Mouse (Mus musculus): ENCODE data around the gene Zkscan14. TPM values are rescaled to one million over a fixed set of nuclear protein-coding genes. Genes with fewer than 3 reads are reported as not detected.

Zkscan14 gene
- polyA plus RNA-seq, 1 experiment, result 6.8 TPM

DNA sequence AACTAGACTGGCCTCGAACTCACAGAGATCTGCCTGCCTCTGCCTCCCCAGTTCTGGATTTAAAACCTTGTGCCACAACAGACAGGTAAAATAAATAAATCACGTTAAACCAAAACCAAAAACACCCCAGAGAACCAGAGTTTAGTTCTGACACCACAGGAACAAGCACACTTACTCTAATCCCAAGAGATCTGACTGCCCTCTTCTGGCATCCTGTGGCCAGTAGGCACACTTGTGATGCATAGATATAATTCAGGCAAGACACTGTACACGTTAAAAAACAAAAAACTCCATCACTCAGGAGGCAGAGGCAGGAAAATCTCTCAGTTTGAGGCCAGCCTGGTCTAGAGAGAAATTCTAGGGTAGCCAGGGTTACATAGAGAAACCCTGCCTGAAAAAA lies 778 bp upstream of the Zkscan14 start:
- no peak for DNase-seq (ENCODE audit: low spot score)

DNA sequence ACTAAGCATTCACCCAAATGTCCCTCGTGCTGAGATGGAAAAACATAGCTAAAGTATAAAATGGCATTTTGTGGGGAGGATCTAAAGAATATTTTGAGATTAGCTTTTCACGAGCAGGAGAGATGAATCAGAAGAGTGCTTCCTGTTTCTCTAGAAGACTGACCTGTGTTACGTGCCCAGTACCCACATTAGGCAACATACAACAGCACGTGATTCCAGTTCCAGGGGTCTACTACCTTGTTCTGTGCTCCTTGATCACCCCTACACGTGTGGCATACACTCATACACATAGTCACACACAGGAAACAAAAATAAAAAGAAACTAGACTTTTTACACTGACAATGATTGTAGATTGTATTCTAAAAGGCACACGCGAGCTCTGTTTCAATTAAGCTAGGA lies 1.3 kb downstream of the Zkscan14 start:
- DNase-seq (ENCODE audit: low spot score), result no peak

DNA sequence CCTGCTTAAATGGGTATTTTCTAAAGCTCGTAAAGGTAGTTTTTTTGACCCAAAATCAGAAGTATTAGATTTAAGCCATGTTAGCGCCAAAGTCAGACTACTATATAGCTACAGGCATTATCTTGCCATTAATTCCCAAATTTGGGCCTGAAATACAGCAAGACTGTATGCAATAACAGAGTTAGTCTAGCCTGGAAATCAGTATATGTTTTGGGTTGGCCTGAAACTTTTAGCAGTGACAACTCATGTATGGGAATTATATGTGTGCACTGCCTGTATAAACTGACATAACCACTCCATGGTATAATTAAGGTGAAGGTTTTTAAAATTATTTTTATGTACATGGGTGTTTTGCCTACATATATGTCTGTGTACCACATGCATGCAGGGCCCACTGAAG lies 9.7 kb downstream of the Zkscan14 start, which contains the start of gene Atp5j2:
Gene Atp5j2 (minus strand): TSS at position 101 of the 400 bp plus-strand sequence.
- DNase-seq (ENCODE audit: low spot score), result no peak

DNA sequence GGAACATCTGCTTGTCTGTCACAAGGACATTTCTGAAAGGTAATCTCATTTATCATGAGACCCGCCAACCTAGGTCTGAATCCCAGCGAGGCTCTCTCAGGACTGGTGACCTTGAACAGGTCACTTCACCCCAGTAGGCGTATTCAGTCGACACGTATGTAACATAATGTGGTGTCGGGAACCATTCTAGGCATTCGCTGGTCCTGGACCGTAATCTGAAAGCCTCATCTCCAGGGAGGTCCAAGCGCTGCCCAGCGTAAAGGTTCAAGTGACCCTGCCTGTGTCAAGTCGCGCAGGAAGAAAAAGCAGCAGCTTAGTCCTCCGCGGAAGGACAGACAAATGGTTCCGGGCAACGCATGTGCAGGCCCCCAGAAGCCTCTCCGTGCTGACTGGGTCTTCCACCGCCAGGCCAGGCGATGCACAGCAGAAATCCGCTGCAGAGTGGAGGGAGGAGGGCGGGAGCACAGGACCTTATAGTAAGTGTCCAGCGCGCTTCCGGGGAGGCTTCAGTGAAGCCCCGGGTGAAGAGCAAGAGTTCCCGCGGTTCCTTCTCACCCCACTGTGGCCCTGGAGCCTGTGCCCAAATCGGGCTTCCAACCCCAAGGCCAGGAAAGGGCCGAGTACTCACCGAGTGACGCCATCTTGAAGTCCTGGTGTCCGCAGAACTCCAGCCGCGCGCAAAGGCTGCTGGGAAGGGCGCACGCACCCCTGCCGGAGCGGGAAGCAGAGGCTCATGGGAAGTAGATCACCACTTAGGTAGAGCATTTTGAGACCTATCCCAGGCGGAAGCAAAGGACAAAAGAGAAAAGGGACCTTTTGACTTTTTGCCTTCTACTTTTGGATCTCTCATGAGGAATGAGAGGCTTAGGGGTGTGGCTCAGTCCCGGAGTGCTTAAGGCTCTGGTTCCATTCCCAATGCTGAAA lies 10.5 kb downstream of the Zkscan14 start:
- DNase-seq (ENCODE audit: low spot score), result peak; percentile 80

DNA sequence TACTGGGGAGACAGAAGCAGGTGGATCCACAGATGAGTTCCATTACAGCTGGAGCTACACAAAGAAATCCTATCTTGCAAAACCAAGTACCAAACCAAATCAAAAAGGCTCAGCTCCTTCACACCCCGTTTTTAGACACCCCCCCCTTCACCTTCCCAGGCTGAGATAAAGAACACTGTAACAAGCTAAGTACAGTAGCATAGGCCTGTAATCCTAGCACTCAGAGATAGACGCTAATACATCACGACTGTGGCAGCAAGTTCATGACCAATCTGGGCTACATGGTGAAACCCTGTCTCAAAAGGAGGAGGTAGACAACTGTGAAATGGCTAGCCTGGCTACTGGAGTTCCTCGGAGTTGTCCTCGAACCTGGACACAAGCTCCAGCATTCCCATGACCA lies 11.3 kb downstream of the Zkscan14 start:
- DNase-seq (ENCODE audit: low spot score), result no peak

DNA sequence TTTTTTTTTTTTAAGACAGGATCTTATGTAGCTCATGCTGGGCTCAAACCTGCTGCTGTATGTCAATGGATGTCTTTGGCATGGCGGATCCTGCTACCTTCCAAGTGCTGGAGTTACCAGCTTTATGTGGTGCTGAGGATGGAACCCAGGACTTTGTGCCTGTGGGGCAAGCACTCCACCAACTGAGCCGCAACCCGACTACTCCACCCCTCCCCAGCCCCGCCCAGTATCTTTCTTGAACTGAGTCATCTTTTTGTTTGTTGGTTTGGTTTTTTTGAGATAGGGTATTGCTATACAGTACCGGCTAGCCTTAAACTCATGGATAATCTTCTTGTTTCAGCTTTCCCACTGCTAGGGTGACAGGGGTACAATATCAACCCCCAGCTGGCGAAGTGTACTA lies 12.3 kb downstream of the Zkscan14 start:
- DNase-seq (ENCODE audit: low spot score), result no peak

DNA sequence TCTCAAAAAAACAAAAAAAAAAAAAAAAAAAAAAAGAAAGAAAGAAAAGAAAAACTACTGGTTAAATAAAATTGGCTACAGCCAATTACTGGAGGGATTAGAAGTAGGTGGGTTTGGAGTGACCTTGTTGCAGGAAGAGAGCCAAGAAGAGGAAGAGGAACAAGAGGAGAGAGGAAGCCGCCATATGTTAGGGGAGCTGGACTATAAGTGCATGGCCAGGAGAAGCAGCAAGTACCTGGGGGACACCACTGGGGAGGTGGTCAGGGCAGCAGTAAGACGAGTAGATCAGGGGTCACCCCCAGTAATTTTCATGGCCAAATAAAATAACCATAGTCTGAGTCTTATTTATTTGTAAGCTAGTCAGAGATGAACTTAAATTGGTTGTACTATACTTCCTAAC lies 16.4 kb downstream of the Zkscan14 start:
- DNase-seq (ENCODE audit: low spot score), result no peak

DNA sequence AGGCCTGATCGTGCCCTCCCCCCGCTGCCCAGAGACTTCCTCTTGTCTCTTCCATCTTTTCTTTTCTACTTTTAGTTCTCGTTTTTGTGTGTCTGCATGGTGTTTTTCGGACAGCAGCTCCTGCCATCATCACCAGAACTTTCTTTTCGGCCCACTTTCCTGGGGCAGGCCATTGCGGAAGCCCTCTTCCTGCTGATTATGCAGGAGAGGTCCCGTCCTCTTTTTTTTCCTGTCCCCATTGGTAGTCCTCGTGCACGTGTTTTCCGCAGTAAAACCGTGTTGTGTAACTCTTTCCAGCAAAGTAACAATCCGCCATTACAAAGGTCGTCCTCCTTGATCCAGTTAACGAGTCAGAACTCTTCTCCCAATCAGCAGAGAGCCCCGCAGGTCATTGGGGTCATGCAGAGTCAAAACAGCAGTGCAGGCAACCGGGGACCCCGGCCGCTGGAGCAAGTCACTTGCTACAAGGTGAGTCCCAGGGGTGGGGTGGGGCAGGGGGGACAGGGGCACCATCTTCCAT lies 23.1 kb downstream of the Zkscan14 start:
- DNase-seq (ENCODE audit: low spot score), result no peak

DNA sequence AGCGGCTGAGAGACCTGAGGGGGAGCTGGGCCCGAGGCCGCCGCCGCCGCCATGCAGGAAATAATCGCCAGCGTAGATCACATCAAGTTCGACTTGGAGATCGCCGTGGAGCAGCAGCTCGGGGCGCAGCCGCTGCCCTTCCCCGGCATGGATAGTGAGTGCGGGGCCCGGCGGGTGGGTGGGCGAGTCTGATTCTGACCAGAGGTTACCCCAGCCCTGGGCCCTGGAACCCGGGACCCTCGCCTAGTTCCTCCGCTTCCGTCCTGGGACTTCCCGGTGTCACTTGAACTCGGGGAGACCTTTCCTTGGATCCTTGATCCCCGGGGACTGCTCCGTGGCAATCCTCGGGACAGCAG lies 34.4 kb downstream of the Zkscan14 start:
- DNase-seq (ENCODE audit: low spot score), result no peak

DNA sequence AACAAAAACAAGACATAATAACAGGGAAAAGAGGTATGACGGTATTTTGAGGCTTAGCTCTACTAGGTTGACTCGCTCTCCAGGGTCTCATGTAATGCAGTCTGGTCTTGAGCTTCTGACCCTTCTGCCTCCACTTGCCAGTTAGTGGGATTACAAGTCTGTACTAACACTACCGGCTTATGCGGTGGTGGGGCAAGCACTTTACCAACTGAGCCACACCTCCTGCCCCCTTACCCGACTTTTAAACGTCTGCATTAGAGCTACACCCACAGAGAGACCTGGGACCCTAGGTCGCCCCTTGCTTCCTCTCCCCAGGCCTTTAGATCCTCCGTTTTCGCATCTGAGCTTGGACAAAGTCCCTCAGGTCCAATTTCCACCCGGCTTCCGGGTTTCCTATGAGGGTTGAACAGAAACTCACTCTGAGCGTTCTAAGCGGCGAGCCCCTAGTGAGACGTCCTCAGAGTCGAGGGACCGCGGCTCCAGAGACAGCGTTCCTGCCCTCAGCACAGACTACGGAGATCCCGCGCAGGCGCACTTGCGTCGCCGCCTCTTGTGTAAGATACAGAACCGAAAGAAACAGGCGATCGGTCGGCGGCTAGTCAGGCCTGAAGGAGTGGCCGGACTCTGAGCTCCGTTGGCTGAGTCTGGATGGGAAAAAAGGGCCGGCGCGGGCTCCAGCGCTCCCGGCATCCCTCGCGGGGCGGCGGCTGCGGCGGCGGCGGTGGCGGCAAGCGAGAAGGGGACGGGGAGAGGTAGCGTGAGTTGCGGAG lies 34.9 kb downstream of the Zkscan14 start, which contains the start of the genes Ptcd1 and Cpsf4:
Gene Ptcd1 (minus strand): TSS at position 573 of the 770 bp plus-strand sequence.
Gene Cpsf4 (plus strand): TSS at position 678 of the 770 bp plus-strand sequence.
- peak; percentile 94 for DNase-seq (ENCODE audit: low spot score)

DNA sequence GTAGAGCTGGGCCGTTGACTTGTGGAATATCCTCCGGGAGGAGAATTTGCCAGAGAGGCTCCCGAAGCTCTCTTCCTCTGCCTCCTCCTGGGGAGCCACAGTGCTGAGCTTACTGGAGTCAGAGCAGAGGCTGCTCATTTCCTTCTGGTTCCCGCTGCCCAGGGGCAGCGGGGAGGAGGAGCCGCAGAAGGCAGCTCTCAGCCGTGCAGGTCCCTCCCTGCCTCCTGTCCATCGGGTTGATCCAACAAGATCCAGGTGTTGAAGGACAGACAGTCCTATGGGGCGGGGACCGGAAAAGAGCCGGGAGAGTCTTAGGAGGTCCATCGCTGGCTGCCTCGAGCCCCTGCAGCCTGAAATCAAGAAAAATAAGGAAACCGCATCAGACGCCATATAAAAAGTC lies 36.5 kb downstream of the Zkscan14 start:
- DNase-seq (ENCODE audit: low spot score), result no peak

DNA sequence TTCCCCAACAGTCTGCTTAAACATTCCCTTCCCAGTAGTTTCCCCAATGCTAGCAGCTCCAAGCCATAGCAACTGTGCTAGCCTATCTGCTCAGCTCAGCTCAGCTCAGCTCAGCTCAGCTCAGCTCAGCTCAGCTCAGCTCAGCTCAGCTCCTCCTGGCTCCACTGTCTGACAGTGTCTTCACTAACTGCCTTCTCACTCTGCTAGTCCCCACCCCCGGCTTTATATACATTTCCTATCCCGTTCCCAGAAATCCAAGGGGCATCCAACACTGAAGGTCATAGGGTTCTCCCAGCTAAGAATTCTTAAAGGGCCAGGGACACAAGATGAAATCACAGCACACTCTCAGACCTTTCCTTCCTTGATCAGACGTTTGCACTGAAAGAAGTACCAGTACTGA lies 37.0 kb downstream of the Zkscan14 start:
- no peak for DNase-seq (ENCODE audit: low spot score)

DNA sequence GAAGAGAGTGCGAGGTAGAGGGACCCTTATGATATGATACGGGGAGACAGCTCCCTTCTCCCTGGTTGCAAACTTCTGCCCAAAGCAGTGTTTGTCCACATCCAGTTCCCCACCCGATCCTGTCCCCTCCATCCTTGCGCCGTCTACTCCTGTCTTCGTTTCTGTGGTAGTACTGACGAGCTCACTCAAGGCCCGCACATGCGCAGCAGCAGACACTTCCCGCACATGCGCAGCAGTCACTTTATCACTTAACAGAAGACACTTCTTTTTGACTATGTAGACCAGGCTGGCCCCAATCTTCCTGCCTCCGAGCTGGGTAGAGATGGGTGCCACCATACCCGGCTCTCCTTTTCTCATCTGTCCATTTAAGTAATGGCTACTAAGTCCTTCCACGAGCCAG lies 40.3 kb downstream of the Zkscan14 start:
- no peak for DNase-seq (ENCODE audit: low spot score)

DNA sequence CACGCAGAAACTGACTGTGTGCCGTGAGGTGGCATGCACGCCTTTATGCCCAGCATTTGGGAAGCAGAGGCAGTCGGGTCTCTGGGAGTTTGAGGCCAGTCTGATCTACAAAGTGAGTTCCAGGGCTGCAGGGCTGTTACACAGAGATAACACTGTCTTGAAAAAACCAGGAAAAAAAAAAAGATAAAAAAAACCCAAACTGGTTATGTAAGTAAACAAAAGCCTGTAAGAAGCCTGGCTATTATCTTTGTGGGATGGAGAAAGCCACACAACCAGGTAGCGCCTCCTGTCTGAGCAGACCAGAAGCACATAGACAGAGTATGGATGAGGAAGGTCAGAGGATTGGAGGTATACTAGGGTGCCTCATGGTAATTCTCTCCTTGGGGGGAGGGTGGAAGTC lies 49.0 kb downstream of the Zkscan14 start:
- no peak for DNase-seq (ENCODE audit: low spot score)

DNA sequence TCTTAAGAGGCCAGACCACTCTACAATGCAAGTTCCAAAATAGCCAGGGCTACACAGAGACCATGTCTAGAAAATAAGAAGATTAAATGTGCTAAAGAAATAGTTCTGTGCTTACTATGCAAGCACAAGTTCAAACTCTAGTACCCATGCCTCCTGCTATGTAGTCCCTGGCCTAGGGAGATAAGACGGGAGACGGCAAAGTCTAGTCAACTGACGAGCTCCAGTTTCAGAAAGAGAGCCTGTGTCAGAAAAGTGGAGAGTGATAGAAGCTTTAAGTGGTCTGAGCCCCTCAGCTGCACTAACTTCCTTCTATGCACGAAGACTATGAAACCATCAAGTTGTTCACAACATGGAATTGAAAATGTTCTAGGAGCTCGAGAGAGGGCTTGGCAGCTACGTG lies 52.4 kb downstream of the Zkscan14 start:
- DNase-seq (ENCODE audit: low spot score), result no peak

DNA sequence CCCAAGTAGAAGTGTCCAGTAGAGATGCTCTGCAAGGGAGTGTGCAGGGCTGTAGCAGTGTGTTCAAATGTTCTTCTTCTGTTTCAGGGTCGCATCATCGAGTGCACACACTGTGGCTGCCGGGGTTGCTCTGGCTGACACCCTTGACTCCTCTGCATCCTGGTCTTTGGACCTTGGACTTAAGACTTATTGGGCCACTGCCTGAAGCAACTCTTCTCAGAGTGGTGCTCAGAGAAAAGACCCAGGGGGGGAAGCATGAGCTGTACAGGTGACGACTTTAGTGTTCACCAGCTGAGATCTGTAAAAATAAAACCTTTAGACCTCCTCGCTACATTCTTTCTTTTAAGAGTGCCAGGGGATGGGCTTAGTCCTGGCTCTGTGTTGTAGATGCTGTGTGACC lies 53.9 kb downstream of the Zkscan14 start:
- DNase-seq (ENCODE audit: low spot score), result no peak

Other genes starting within 250 kb of the Zkscan14 start
- 23.2 and 27.5 TPM in 2 replicates for gene Smurf1, start 236.0 kb downstream of the Zkscan14 start, polyA plus RNA-seq (2012; rRNA removed)
- not detected in 2 replicates for gene Gm4871, start 169.1 kb downstream of the Zkscan14 start, polyA plus RNA-seq (2012; rRNA removed)
- gene 1700018F24Rik, start 158.9 kb downstream of the Zkscan14 start, polyA plus RNA-seq (2012; rRNA removed), result not detected in 2 replicates
- gene Arpc1a, start 118.0 kb downstream of the Zkscan14 start, polyA plus RNA-seq (2012; rRNA removed), result 284 and 341 TPM in 2 replicates
- not detected in 2 replicates for gene Kpna7, start 117.8 kb downstream of the Zkscan14 start, polyA plus RNA-seq (2012; rRNA removed)
- gene Arpc1b, start 87.7 kb downstream of the Zkscan14 start, polyA plus RNA-seq (2012; rRNA removed), result 410 and 483 TPM in 2 replicates
- gene Pdap1, start 61.6 kb downstream of the Zkscan14 start, polyA plus RNA-seq (2012; rRNA removed), result 51.4 and 62.5 TPM in 2 replicates
- gene Bud31, start 61.5 kb downstream of the Zkscan14 start, polyA plus RNA-seq (2012; rRNA removed), result 80.5 and 98.6 TPM in 2 replicates
- gene Ptcd1, start 34.8 kb downstream of the Zkscan14 start, polyA plus RNA-seq (2012; rRNA removed), result 12.9 TPM in 2 replicates
- 20.4 and 25.4 TPM in 2 replicates for gene Cpsf4, start 34.7 kb downstream of the Zkscan14 start, polyA plus RNA-seq (2012; rRNA removed)
- gene Atp5j2, start 9.8 kb downstream of the Zkscan14 start, polyA plus RNA-seq (2012; rRNA removed), result 266 and 278 TPM in 2 replicates
- 7.4 and 9.1 TPM in 2 replicates for gene Zkscan5, start 2.7 kb upstream of the Zkscan14 start, polyA plus RNA-seq (2012; rRNA removed)
- 30.0 and 31.5 TPM in 2 replicates for gene Zfp655, start 29.8 kb upstream of the Zkscan14 start, polyA plus RNA-seq (2012; rRNA removed)
- gene Zscan25, start 78.6 kb upstream of the Zkscan14 start, polyA plus RNA-seq (2012; rRNA removed), result 16.1 and 19.1 TPM in 2 replicates
- gene Cyp3a57, start 143.4 kb upstream of the Zkscan14 start, polyA plus RNA-seq (2012; rRNA removed), result 11.7 and 17.9 TPM in 2 replicates

Measured in urinary bladder, adult 2 months (tissue).